Mouse (Mus musculus): ENCODE results near the gene Irf2bpl. TPM values are rescaled to one million over a fixed set of nuclear protein-coding genes. Genes with fewer than 3 reads are reported as not detected.

The Irf2bpl gene
- total and polyA plus RNA-seq, 2 experiments from 2014 or later, result 66.9 to 146 TPM

DNA sequence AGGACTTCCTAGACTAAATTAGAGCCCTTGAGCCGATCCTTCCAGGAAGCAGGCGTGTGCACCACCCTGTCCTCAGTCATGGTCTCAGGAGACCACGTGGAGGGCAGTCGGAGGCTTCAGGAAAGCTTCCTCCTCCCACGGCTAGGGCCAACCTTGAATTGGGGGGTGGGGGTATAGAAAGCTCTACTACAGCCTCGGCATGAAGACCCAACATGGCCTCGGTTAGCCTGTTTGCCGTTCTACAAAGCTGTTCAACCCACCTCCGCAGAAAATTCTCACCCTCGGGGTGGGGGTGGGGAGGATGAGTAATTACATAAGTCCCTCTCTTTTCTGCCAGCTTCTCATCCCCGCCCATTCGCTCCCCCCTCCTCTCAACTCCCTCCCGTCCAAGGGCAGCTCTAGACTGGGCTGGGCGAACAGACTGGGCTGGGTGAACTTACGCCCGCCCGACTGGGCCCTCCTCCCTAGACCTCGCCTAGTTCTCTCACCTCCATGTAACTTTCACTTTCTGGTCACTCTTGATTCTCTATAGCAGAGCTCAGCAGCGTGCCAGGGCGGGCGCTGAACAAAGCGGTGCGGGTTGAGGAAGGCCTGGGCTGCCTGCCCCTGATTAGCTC, 48.1 kb downstream of the Irf2bpl start:
- H3K4me1 ChIP-seq (ENCODE audit: insufficient read depth, low read length), result peaks cover 19% of the 10 kb centered on the region; the same call in 1 of the 2 replicates
- 39% methylated on average over 22 of the region's 23 CpGs for WGBS
- peak overlapping the region; percentile 23; the same call in 1 of the 2 replicates for H3K4me2 ChIP-seq (ENCODE audit: low read depth, low read length)
- H3K36me3 ChIP-seq (ENCODE audit: insufficient read depth, low read length), result no peaks in the 10 kb centered on the region
- DNase-seq (ENCODE audit: low spot score) (no peak), ATAC-seq (peak; percentile 54)
- no peak overlapping the region for H3K9ac ChIP-seq (replicated peaks; ENCODE audit: low read length)
- TF ChIP-seq CTCF (IDR thresholded peaks at IDR 0.05; ENCODE audit: low read depth), result no peak
- H3K27ac ChIP-seq, result peak overlapping the region; percentile 20; the same call in 1 of the 2 replicates
- H3K27me3 ChIP-seq (ENCODE audit: insufficient read depth, low read length), result no peaks in the 10 kb centered on the region
- no peak overlapping the region for H3K4me3 ChIP-seq (ENCODE audit: low read length)
- H3K9me3 ChIP-seq (ENCODE audit: low read length), result no peaks in the 10 kb centered on the region

- Histone ChIP-seq H3K4me2 (ENCODE audit: low read depth, low read length) (no peak overlapping the region), H3K4me1 (ENCODE audit: insufficient read depth, low read length) (peaks cover 19% of the 10 kb centered on the region; the same call in 1 of the 2 replicates), H3K27ac (no peak overlapping the region), H3K27me3 (ENCODE audit: insufficient read depth, low read length) (no peaks in the 10 kb centered on the region), H3K9ac (replicated peaks; ENCODE audit: low read length) (no peak overlapping the region), H3K9me3 (ENCODE audit: low read length) (no peaks in the 10 kb centered on the region), H3K4me3 (ENCODE audit: low read length) (no peak overlapping the region), H3K36me3 (ENCODE audit: insufficient read depth, low read length) (no peaks in the 10 kb centered on the region)
- DNase-seq (ENCODE audit: low spot score) (no peak), ATAC-seq (no peak)
- TF ChIP-seq CTCF (IDR thresholded peaks at IDR 0.05; ENCODE audit: low read depth), result no peak
- 89% methylated on average over 3 of the region's 3 CpGs for WGBS
Measured at GRCm38 (mm10) chr12:86835899-86836298, 48.7 kb downstream of the Irf2bpl start.

DNA sequence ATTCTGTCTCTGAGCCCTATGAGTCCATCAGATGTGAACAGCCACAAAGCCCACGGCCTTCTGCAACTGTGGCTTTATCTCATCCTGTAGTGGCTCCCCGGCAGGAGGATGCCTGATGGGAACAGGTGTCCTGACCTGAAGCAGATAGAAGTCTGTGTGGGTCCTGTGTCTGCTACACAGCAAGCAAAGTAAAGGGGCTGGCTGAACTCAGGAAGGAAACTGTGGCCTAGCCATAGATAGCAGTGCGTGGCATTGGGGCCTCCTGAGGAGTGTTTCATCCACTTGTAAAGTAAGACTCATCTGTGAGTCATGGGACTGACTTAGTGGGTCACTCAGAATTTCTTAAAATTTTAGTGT, 50.2 kb downstream of the Irf2bpl start:
- H3K27me3 ChIP-seq (ENCODE audit: insufficient read depth, low read length), result no peaks in the 10 kb centered on the region
- 82% methylated on average over 3 of the region's 3 CpGs for WGBS
- no peaks in the 10 kb centered on the region for H3K36me3 ChIP-seq (ENCODE audit: insufficient read depth, low read length)
- H3K9me3 ChIP-seq (ENCODE audit: low read length), result no peaks in the 10 kb centered on the region
- no peak for TF ChIP-seq CTCF (IDR thresholded peaks at IDR 0.05; ENCODE audit: low read depth)
- ATAC-seq (no peak), DNase-seq (ENCODE audit: low spot score) (no peak)
- H3K4me3 ChIP-seq (ENCODE audit: low read length), result no peak overlapping the region
- no peak overlapping the region for H3K4me2 ChIP-seq (ENCODE audit: low read depth, low read length)
- no peak overlapping the region; the same call in 1 of the 2 replicates for H3K27ac ChIP-seq
- no peak overlapping the region for H3K9ac ChIP-seq (replicated peaks; ENCODE audit: low read length)
- peaks cover 26% of the 10 kb centered on the region for H3K4me1 ChIP-seq (ENCODE audit: insufficient read depth, low read length)

GRCm38 (mm10) chr12:86833711-86834415, 50.7 kb downstream of the Irf2bpl start:
- H3K4me2 ChIP-seq (ENCODE audit: low read depth, low read length), result no peak overlapping the region
- no peaks in the 10 kb centered on the region for H3K9me3 ChIP-seq (ENCODE audit: low read length)
- 58% methylated on average over 6 of the region's 6 CpGs for WGBS
- ATAC-seq (peak; percentile 46; the same call in 1 of the 2 replicates), DNase-seq (ENCODE audit: low spot score) (no peak)
- no peak overlapping the region; the same call in none of the 2 replicates for H3K27ac ChIP-seq
- no peaks in the 10 kb centered on the region for H3K27me3 ChIP-seq (ENCODE audit: insufficient read depth, low read length)
- H3K4me3 ChIP-seq (ENCODE audit: low read length), result no peak overlapping the region
- H3K36me3 ChIP-seq (ENCODE audit: insufficient read depth, low read length), result no peaks in the 10 kb centered on the region
- H3K9ac ChIP-seq (replicated peaks; ENCODE audit: low read length), result no peak overlapping the region
- TF ChIP-seq CTCF (IDR thresholded peaks at IDR 0.05; ENCODE audit: low read depth), result no peak
- H3K4me1 ChIP-seq (ENCODE audit: insufficient read depth, low read length), result peaks cover 26% of the 10 kb centered on the region

DNA sequence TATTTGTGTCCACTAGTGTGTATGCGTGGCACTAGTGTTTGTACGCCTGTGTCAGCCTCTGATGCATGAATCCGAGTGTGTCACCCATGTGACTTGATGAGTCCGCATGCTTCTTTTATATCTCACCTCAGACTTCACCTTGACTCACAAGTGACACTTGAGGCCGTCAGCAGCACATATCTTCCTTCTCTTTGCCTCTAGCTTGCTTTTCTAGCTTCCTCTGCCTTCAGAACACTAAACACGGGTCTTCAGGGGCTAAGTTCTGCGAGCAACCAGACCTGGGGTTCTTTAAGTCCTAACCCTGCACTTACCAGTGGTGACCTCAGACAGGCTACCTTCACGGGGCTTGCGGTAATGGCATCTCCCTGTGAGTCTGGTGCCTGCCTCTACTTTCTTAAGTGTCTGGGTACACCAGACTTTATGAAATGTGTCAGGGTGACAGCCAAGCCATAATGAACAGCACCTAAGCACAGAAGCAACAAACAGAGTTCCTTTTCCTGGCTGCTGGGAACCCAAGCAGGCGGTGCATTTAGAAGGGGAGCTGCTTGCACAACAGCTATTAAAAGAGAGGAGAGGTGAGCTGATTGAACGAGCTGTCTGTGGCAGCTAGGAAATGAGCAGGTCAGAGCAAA, 51.9 kb downstream of the Irf2bpl start:
- DNase-seq (ENCODE audit: low spot score) (no peak), ATAC-seq (peak; percentile 28; the same call in 1 of the 2 replicates)
- Histone ChIP-seq H3K27ac (peak overlapping the region; percentile 64; the same call in 1 of the 2 replicates), H3K36me3 (ENCODE audit: insufficient read depth, low read length) (no peaks in the 10 kb centered on the region), H3K4me1 (ENCODE audit: insufficient read depth, low read length) (peaks cover 26% of the 10 kb centered on the region), H3K9ac (replicated peaks; ENCODE audit: low read length) (no peak overlapping the region), H3K27me3 (ENCODE audit: insufficient read depth, low read length) (no peaks in the 10 kb centered on the region), H3K9me3 (ENCODE audit: low read length) (no peaks in the 10 kb centered on the region), H3K4me3 (ENCODE audit: low read length) (no peak overlapping the region), H3K4me2 (ENCODE audit: low read depth, low read length) (peak overlapping the region; percentile 44)
- no peak for TF ChIP-seq CTCF (IDR thresholded peaks at IDR 0.05; ENCODE audit: low read depth)
- WGBS, result 57% methylated on average over 11 of the region's 11 CpGs

GRCm38 (mm10) chr12:86831591-86832550, 52.7 kb downstream of the Irf2bpl start:
- Histone ChIP-seq H3K36me3 (ENCODE audit: insufficient read depth, low read length) (no peaks in the 10 kb centered on the region), H3K27me3 (ENCODE audit: insufficient read depth, low read length) (no peaks in the 10 kb centered on the region), H3K27ac (peak overlapping the region; percentile 64), H3K4me2 (ENCODE audit: low read depth, low read length) (peak overlapping the region; percentile 44), H3K9me3 (ENCODE audit: low read length) (no peaks in the 10 kb centered on the region), H3K4me1 (ENCODE audit: insufficient read depth, low read length) (peaks cover 30% of the 10 kb centered on the region), H3K9ac (replicated peaks; ENCODE audit: low read length) (0 out of 2 replicates have a peak overlapping the region, but pooled peaks have one; percentile 40), H3K4me3 (ENCODE audit: low read length) (no peak overlapping the region)
- ATAC-seq (peak; percentile 65), DNase-seq (ENCODE audit: low spot score) (peak; percentile 82)
- 16% methylated on average over 32 of the region's 32 CpGs for WGBS
- TF ChIP-seq CTCF (IDR thresholded peaks at IDR 0.05; ENCODE audit: low read depth), result no peak

Other genes with a start within 250 kb of the Irf2bpl start
- 109 and 114 TPM in 2 replicates for gene Vash1, start 206.1 kb downstream of the Irf2bpl start, total RNA-seq (2014; rRNA removed)
- gene Vash1, start 206.1 kb downstream of the Irf2bpl start, polyA plus RNA-seq (2015; fragmentation: Nextera tagmentation; extraction: Ambion mirVana), result 25.0 and 26.5 TPM in 2 replicates
- 5.8 and 10.0 TPM in 2 replicates for gene Angel1, start 158.3 kb downstream of the Irf2bpl start, total RNA-seq (2014; rRNA removed)
- 9.1 and 9.3 TPM in 2 replicates for gene Angel1, start 158.3 kb downstream of the Irf2bpl start, polyA plus RNA-seq (2015; fragmentation: Nextera tagmentation; extraction: Ambion mirVana)
- gene Lrrc74a, start 150.4 kb downstream of the Irf2bpl start, total RNA-seq (2014; rRNA removed), result not detected in 2 replicates
- gene Lrrc74a, start 150.4 kb downstream of the Irf2bpl start, polyA plus RNA-seq (2015; fragmentation: Nextera tagmentation; extraction: Ambion mirVana), result not detected in 2 replicates
- 51.1 and 55.6 TPM in 2 replicates for gene Cipc, start 62.2 kb upstream of the Irf2bpl start, total RNA-seq (2014; rRNA removed)
- 27.6 and 29.6 TPM in 2 replicates for gene Cipc, start 62.2 kb upstream of the Irf2bpl start, polyA plus RNA-seq (2015; fragmentation: Nextera tagmentation; extraction: Ambion mirVana)
- gene Zdhhc22, start 105.6 kb upstream of the Irf2bpl start, total RNA-seq (2014; rRNA removed), result 38.6 and 39.4 TPM in 2 replicates
- 21.8 and 25.2 TPM in 2 replicates for gene Zdhhc22, start 105.6 kb upstream of the Irf2bpl start, polyA plus RNA-seq (2015; fragmentation: Nextera tagmentation; extraction: Ambion mirVana)
- 23.3 and 25.7 TPM in 2 replicates for gene Tmem63c, start 136.5 kb upstream of the Irf2bpl start, total RNA-seq (2014; rRNA removed)
- 7.9 and 8.6 TPM in 2 replicates for gene Tmem63c, start 136.5 kb upstream of the Irf2bpl start, polyA plus RNA-seq (2015; fragmentation: Nextera tagmentation; extraction: Ambion mirVana)
- 9.3 and 11.8 TPM in 2 replicates for gene Ngb, start 217.7 kb upstream of the Irf2bpl start, total RNA-seq (2014; rRNA removed)
- 9.1 and 9.4 TPM in 2 replicates for gene Ngb, start 217.7 kb upstream of the Irf2bpl start, polyA plus RNA-seq (2015; fragmentation: Nextera tagmentation; extraction: Ambion mirVana)

All from hindbrain, postnatal 0 days (tissue).